Mouse (Mus musculus): ENCODE measurements around the gene Rnf17. TPM values are rescaled to one million over a fixed set of nuclear protein-coding genes. Genes with fewer than 3 reads are reported as not detected.

The Rnf17 gene
- total RNA-seq (2012; rRNA removed) (not detected in 2 replicates), total RNA-seq (2014; rRNA removed) (0.11 TPM in 1 of 2 replicates, not detected in the other), polyA plus RNA-seq (2012; ENCODE audit: insufficient read length, low read depth) (not detected in 2 replicates)

DNA sequence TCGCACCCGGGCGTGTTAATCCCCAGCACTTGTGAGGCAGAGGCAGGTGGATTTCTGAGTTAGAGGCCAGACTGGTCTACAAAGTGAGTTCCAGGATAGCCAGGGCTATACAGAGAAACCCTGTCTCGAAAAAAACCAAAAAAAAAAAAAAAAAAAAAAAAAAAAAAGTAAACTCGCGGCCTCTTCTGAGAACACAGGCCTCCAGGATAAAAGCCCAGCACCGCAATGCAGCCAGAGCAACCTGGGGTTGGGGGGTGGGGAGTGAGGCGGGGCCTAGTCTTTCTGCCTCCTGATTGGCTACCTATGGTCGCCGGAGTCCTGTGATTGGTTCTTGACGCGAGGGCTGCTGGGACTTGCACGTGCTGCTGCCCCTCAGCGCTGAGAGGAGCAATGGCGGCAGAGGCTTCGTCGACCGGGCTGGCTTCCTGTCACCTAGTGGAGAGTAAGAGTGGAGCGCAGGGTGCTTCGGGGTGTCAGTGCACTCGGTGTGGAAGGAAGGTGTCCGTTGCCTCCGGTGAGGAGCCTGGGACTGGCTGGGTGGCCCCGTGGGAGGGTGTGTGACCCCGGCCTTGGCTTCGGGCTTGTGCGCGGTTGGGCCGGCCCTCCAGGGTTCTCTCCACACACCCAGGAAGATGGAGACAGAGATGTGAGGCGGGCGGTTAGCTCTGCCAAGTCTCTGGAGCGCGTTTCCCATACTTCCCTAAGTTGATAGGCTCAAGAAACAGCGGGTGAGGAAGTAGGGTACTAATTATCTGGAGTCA is at the start of gene Rnf17:
Rnf17 (plus strand) TSS at position 271 of the 761 bp plus-strand sequence.
- TF ChIP-seq MAFK (IDR thresholded peaks at IDR 0.05; ENCODE audit: insufficient replicate concordance, low read length) (no peak), JUN (IDR thresholded peaks at IDR 0.05; ENCODE audit: insufficient read depth, low read depth, low read length) (no peak), POLR2AphosphoS2 (IDR thresholded peaks at IDR 0.05; ENCODE audit: low read depth, low read length) (no peak)
- Histone ChIP-seq H3K36me3 (replicated peaks in 1 of 2; ENCODE audit: control insufficient read depth in 1 of 2, insufficient read depth in 1 of 2, low read length in 1 of 2) (no peaks in the 10 kb centered on the region), H3K4me3 (replicated peaks in 1 of 3; ENCODE audit: low read depth in 2 of 3, low read length in 2 of 3, poor library complexity in 1 of 3) (no peak within 1 kb of the TSS), H3K27ac (ENCODE audit: insufficient read depth, low read depth) (no peak within 1 kb of the TSS), H3K79me2 (replicated peaks; ENCODE audit: control insufficient read depth, extremely low read depth, insufficient read depth, poor library complexity, severe bottlenecking) (no peaks in the 10 kb centered on the region), H3K4me2 (ENCODE audit: insufficient read depth, low read depth, poor library complexity, severe bottlenecking) (no peak within 1 kb of the TSS), H3K9me3 (replicated peaks; ENCODE audit: low read length) (no peaks in the 10 kb centered on the region), H3K4me1 (ENCODE audit: control insufficient read depth in 1 of 2, insufficient read depth in 2 of 2) (peaks cover 0 to 4% of the 10 kb centered on the region in 2 experiments; a peak in 1 of 4 replicates), H3K27me3 (replicated peaks) (no peaks in the 10 kb centered on the region), H3K9ac (ENCODE audit: insufficient read depth, low read depth) (no peak within 1 kb of the TSS)
- dilution Hi-C loops (cut with MboI; ENCODE audit: extremely low pct_ligation_motif_present, extremely low pct_unique_long_range_greater_than_20kb, low sequenced_read_pairs) (no loop called here), in situ Hi-C loops (cut with MboI; ENCODE audit: low pct_ligation_motif_present, low pct_unique_long_range_greater_than_20kb, low sequenced_read_pairs) (no loop called here)
- DNase-seq (ENCODE audit: extremely low read depth), result no peak

DNA sequence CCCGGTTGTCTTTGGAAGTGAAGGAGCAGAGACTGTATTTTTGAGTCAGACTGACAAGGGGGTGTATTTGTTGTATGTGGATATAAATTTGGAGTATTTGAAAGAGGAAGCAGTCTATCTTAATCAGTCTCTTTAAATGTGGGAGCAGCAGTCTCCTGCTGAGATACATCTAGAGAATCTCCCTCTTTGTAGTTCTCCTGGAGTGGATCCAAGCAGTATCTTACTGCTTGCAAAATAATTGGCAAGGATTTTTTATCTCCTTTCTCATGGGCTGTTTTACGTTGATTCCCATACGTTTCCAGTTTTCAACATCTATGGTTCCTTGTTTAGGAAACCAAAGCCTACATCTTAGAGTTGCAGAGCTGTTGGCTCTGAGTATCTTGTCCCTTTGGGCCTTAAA is 47.6 kb upstream of the Rnf17 start:
- H3K4me3 ChIP-seq (replicated peaks in 1 of 3; ENCODE audit: low read depth in 2 of 3, low read length in 2 of 3, poor library complexity in 1 of 3), result no peak overlapping the region
- no peak overlapping the region for H3K9ac ChIP-seq (ENCODE audit: insufficient read depth, low read depth)
- no peaks in the 10 kb centered on the region for H3K27me3 ChIP-seq (replicated peaks)
- no peak overlapping the region for H3K27ac ChIP-seq (ENCODE audit: insufficient read depth, low read depth)
- H3K79me2 ChIP-seq (replicated peaks; ENCODE audit: control insufficient read depth, extremely low read depth, insufficient read depth, poor library complexity, severe bottlenecking), result no peaks in the 10 kb centered on the region
- peaks cover 0 to 6% of the 10 kb centered on the region in 2 experiments; a peak in 1 of 4 replicates for H3K4me1 ChIP-seq (ENCODE audit: control insufficient read depth in 1 of 2, insufficient read depth in 2 of 2)
- no peaks in the 10 kb centered on the region for H3K36me3 ChIP-seq (replicated peaks in 1 of 2; ENCODE audit: control insufficient read depth in 1 of 2, insufficient read depth in 1 of 2, low read length in 1 of 2)
- H3K4me2 ChIP-seq (ENCODE audit: insufficient read depth, low read depth, poor library complexity, severe bottlenecking), result no peak overlapping the region
- no peak for DNase-seq (ENCODE audit: extremely low read depth)
- no peaks in the 10 kb centered on the region for H3K9me3 ChIP-seq (replicated peaks; ENCODE audit: low read length)
- TF ChIP-seq POLR2A (IDR thresholded peaks at IDR 0.05; ENCODE audit: low read depth, low read length) (no peak), USF1 (IDR thresholded peaks at IDR 0.05; ENCODE audit: low read depth, low read length) (no peak), SIN3A (IDR thresholded peaks at IDR 0.05; ENCODE audit: low read length) (no peak), MEF2A (IDR thresholded peaks at IDR 0.05; ENCODE audit: borderline replicate concordance, low read depth, low read length) (no peak), HCFC1 (IDR thresholded peaks at IDR 0.05; ENCODE audit: low read depth, low read length) (no peak), RCOR1 (conservative IDR thresholded peaks at IDR 0.05; ENCODE audit: low read depth, low read length) (no peak), POLR2AphosphoS2 (IDR thresholded peaks at IDR 0.05; ENCODE audit: low read depth, low read length) (no peak), JUND (conservative IDR thresholded peaks at IDR 0.05; ENCODE audit: low read depth, low read length) (no peak), ZNF384 (IDR thresholded peaks at IDR 0.05; ENCODE audit: low read depth, low read length) (no peak)
- in situ Hi-C loops (cut with MboI; ENCODE audit: low pct_ligation_motif_present, low pct_unique_long_range_greater_than_20kb, low sequenced_read_pairs) (no loop called here), dilution Hi-C loops (cut with MboI; ENCODE audit: extremely low pct_ligation_motif_present, extremely low pct_unique_long_range_greater_than_20kb, low sequenced_read_pairs) (no loop called here)

GRCm38 (mm10) chr14:56355396-56355795 is 47.0 kb upstream of the Rnf17 start:
- Histone ChIP-seq H3K9ac (ENCODE audit: insufficient read depth, low read depth) (no peak overlapping the region), H3K36me3 (replicated peaks in 1 of 2; ENCODE audit: control insufficient read depth in 1 of 2, insufficient read depth in 1 of 2, low read length in 1 of 2) (no peaks in the 10 kb centered on the region), H3K79me2 (replicated peaks; ENCODE audit: control insufficient read depth, extremely low read depth, insufficient read depth, poor library complexity, severe bottlenecking) (no peaks in the 10 kb centered on the region), H3K27me3 (replicated peaks) (no peaks in the 10 kb centered on the region), H3K4me3 (replicated peaks in 1 of 3; ENCODE audit: low read depth in 2 of 3, low read length in 2 of 3, poor library complexity in 1 of 3) (no peak overlapping the region), H3K4me1 (ENCODE audit: control insufficient read depth in 1 of 2, insufficient read depth in 2 of 2) (peaks cover 0 to 6% of the 10 kb centered on the region in 2 experiments; a peak in 1 of 4 replicates), H3K27ac (ENCODE audit: insufficient read depth, low read depth) (no peak overlapping the region), H3K4me2 (ENCODE audit: insufficient read depth, low read depth, poor library complexity, severe bottlenecking) (no peak overlapping the region), H3K9me3 (replicated peaks; ENCODE audit: low read length) (no peaks in the 10 kb centered on the region)
- dilution Hi-C loops (cut with MboI; ENCODE audit: extremely low pct_ligation_motif_present, extremely low pct_unique_long_range_greater_than_20kb, low sequenced_read_pairs) (no loop called here), in situ Hi-C loops (cut with MboI; ENCODE audit: low pct_ligation_motif_present, low pct_unique_long_range_greater_than_20kb, low sequenced_read_pairs) (no loop called here)
- no peak for DNase-seq (ENCODE audit: extremely low read depth)
- no peak for TF ChIP-seq MEF2A (IDR thresholded peaks at IDR 0.05; ENCODE audit: borderline replicate concordance, low read depth, low read length)
- TF ChIP-seq KAT2A (IDR thresholded peaks at IDR 0.05; ENCODE audit: insufficient replicate concordance, low read length), result no peak

Data from CH12.LX (cell line).